Mouse (Mus musculus) neural tube, postnatal 0 days (tissue): ENCODE measurements around the gene Trim56. TPM values are rescaled to one million over a fixed set of nuclear protein-coding genes. Genes with fewer than 3 reads are reported as not detected.

Experiments used
- polyA plus RNA-seq: library from polyadenylated mRNA; unstranded; fragments of >200 nt; fragmentation: Nextera tagmentation; extraction: Ambion mirVana; gene quantifications from 2 replicates; pipeline ENCODE4 v1.2.1, GENCODE M21; 2015

Trim56 gene
- polyA plus RNA-seq = 2.6 and 2.9 TPM in 2 replicates

GRCm38 (mm10) chr5:137115866-137116847 is at the start of gene Trim56:
Gene Trim56 (minus strand): TSS chr5:137116209.

DNA sequence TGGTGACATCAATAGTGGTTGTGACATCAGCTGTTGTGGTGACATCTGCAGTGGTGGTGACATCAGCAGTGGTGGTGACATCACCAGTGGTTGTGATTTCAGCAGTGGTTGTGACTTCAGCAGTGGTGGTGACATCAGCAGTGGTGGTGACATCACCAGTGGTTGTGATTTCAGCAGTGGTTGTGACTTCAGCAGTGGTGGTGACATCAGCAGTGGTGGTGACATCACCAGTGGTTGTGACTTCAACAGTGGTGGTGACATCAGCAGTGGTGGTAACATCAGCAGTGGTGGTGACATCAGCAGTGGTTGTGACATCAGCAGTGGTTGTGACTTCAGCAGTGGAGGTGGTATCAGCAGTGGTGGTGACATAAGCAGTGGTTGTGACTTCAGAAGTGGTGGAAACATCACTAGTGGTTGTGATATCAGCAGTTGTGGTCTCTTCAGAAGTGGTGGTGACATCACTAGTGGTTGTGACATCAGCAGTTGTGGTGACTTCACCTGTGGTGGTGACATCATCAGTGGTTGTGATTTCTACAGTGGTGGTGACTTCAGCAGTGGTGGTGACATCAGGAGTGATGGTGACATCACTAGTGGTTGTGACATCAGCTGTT is 33.4 kb upstream of the Trim56 start, which contains the start of gene Muc3:
Gene Muc3 (minus strand): TSS at position 51 of the 611 bp plus-strand sequence.

DNA sequence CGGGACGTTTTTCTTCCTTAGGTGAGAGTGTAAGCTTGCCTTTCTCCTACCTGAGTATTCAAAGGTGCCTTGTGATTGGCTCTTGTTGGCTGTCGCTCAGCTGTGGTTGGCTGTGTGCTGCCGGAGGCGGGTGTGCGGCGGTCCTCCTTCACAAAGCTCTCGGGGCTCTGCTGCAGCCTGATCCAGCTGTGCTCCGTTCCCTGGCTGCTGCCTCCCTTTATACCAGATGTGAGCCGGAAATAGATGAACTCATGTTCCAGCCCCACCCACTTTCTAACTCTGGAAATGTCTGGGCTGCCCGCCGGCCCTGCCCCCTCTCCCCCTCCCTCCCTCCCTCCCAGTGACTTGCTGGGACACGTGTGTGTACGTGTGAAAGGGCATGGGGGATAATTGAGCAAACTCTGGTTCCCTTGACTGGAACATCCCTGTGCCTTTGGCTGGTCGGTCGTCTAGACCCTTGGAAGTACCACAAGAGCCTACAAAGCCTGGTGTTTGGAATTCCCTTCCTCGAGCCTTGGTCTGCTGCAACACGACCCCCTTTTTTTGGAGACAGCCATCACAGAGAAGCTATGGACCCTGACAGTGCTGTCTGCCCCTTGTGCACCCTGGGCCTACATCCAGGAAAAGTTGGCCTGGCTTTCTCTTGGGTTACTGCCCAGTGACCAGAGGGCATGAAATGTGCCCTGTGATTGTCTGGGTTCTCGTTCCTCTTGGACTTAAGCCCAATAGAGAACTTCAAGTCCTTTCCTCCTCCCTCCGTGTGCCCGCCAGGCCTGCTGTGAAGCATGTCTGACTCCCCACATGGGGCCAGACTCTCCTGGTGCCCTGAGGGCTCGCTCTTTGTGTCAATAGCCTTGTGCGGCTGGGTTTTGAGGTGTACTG is 43.7 kb downstream of the Trim56 start, which contains the start of gene Serpine1:
Gene Serpine1 (minus strand): TSS at position 190 of the 882 bp plus-strand sequence.

Other genes starting within 250 kb of the Trim56 start
- 35.9 and 37.5 TPM in 2 replicates for gene Col26a1, start 233.0 kb downstream of the Trim56 start, polyA plus RNA-seq
- gene Ift22, start 208.1 kb downstream of the Trim56 start, polyA plus RNA-seq = 110 and 131 TPM in 2 replicates
- 392 and 407 TPM in 2 replicates for gene Fis1, start 162.9 kb downstream of the Trim56 start, polyA plus RNA-seq
- 0.10 and 0.17 TPM in 2 replicates for gene Cldn15, start 149.6 kb downstream of the Trim56 start, polyA plus RNA-seq
- 27.7 and 33.2 TPM in 2 replicates for gene Plod3, start 129.2 kb downstream of the Trim56 start, polyA plus RNA-seq
- gene Znhit1, start 128.2 kb downstream of the Trim56 start, polyA plus RNA-seq = 142 and 162 TPM in 2 replicates
- 56.1 and 64.7 TPM in 2 replicates for gene Vgf, start 89.8 kb downstream of the Trim56 start, polyA plus RNA-seq
- gene Ap1s1, start 70.1 kb downstream of the Trim56 start, polyA plus RNA-seq = 195 and 218 TPM in 2 replicates
- 0.08 and 0.20 TPM in 2 replicates for gene Serpine1, start 43.9 kb downstream of the Trim56 start, polyA plus RNA-seq
- not detected in 2 replicates for gene Muc3, start 33.1 kb upstream of the Trim56 start, polyA plus RNA-seq
- 0.67 and 1.4 TPM in 2 replicates for gene Muc3a, start 96.2 kb upstream of the Trim56 start, polyA plus RNA-seq
- gene Ache, start 171.3 kb upstream of the Trim56 start, polyA plus RNA-seq = 188 and 212 TPM in 2 replicates
- gene Ufsp1, start 178.4 kb upstream of the Trim56 start, polyA plus RNA-seq = 37.3 and 43.0 TPM in 2 replicates
- gene Srrt, start 191.5 kb upstream of the Trim56 start, polyA plus RNA-seq = 46.0 and 56.6 TPM in 2 replicates
- 12.2 and 12.7 TPM in 2 replicates for gene Trip6, start 198.2 kb upstream of the Trim56 start, polyA plus RNA-seq
- 28.1 and 31.7 TPM in 2 replicates for gene Slc12a9, start 217.4 kb upstream of the Trim56 start, polyA plus RNA-seq
- 5.3 and 5.5 TPM in 2 replicates for gene Ephb4, start 233.9 kb upstream of the Trim56 start, polyA plus RNA-seq